Mouse (Mus musculus): ENCODE data around the gene Ggnbp2.
A peak's percentile ranks its signal among the peaks of the same experiment; 100 is the strongest.
"Not testable (repeated sequence)": the region's sequence is repeated elsewhere in the genome, so short reads cannot be mapped to it uniquely, and the experiment has no call there.

Ggnbp2 gene

GRCm38 (mm10) chr11:84879772-84880464 is 9.3 kb upstream of the Ggnbp2 start, which contains the start of the genes Myo19 and Pigw:
TSS of gene Myo19 (plus strand) at chr11:84880148.
TSS of gene Pigw (minus strand) at chr11:84880285.
- DNase-seq (ENCODE audit: low spot score in 2 of 2) = peak; percentile 69 to 78

DNA sequence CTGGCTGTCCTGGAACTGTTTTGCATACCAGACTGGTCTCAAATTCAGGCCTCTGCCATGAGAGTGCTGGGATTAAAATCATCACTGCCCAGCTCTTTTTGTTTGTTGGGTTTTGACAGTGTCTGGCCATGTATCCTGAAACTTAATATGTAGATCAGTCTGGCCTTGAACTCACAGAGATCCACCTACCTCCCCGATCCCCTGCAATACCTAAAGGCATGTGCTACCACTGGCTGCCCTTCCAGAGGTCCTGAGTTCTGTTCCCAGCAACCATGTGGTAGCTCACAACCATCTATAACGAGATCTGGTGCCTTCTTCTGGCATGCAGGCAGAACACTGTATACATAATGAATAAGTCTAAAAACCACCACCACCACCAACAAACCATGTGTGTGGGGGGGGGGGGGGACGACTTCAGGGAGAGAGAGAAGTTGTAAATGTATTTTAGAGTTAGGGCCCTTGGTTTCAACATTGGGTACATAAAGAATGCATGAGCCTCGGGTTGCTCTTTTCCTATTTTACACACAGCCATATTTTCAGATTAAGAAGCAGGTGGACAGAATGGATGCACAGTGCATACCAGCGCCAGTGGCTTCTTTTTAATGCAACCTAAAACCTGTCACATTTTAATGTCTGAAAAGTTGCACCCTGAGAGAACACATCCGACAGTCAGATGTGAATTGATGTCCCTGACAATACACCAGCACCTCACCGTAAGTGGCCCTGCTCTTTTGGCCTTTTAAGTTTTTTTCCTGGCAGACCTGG is 8.6 kb upstream of the Ggnbp2 start:
- no peak for DNase-seq (ENCODE audit: low spot score in 2 of 2)

DNA sequence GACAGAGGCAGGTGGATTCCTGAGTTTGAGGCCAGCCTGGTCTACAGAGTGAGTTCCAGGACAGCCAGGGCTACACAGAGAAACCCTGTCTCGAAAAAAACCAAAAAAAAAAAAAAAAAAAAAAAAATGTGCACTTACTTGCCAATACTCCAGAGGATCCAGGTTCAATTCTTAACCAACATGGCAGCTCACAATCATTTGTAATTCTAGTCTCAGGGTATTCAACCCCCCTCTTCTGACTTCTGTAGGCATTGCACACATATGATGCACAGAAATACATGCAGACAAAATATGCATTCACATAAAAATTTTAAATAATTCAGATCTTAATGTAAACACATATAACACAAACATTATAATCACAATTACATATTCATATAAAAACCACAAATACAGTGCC is 5.4 kb upstream of the Ggnbp2 start:
- DNase-seq (ENCODE audit: low spot score in 2 of 2) = not testable (repeated sequence)

- no peak for DNase-seq (ENCODE audit: low spot score in 2 of 2)
Measured at GRCm38 (mm10) chr11:84873042-84873833, 2.6 kb upstream of the Ggnbp2 start.

GRCm38 (mm10) chr11:84871548-84872069 is 992 bp upstream of the Ggnbp2 start:
- no peak for DNase-seq (ENCODE audit: low spot score in 2 of 2)

DNA sequence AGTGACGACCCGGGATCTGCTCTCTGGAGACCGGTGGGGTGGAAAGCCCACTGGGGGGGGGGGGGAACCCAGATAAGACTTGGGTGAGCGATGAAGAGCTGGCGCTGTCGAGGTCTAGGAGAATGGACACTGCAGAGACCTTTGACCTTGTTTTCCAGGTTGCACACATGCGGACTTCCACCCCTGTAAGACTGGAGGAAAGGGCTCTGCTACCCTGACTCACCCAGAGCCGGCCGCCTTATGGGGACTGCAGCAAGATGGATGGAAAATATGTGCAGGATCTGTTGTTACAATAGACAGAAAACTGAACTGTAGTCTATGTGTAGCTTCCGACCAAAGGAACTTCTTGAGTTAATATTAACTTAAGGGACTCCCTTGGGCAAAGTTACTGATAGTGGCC is 429 bp upstream of the Ggnbp2 start:
- DNase-seq (ENCODE audit: low spot score in 2 of 2) = no peak

GRCm38 (mm10) chr11:84869537-84870232 is 932 bp downstream of the Ggnbp2 start:
- DNase-seq (ENCODE audit: low spot score in 2 of 2) = peak; percentile 87 to 90

- no peak for DNase-seq (ENCODE audit: low spot score in 2 of 2)
Measured at GRCm38 (mm10) chr11:84868786-84869259, 1.8 kb downstream of the Ggnbp2 start.

DNA sequence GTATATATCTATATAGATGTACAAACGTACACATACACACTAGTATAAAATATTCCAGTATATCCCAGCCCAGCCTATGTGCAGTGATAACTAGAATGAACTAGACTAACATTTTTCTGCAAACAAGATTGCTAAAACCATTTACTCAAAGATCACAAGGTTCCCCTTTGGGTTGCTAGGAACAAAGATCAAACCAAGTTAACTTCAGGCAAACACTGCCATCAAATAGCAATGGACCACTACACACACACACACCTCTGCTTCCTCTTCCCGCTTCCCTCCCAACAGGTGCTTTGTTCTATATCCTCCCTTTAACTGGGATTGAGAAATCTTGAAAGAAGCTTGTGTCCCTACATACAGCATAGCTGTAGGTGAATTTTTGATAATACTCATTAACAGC is 3.0 kb downstream of the Ggnbp2 start:
- DNase-seq (ENCODE audit: low spot score in 2 of 2) = no peak

- DNase-seq (ENCODE audit: low spot score in 2 of 2) = no peak
Measured at GRCm38 (mm10) chr11:84865268-84865667, 5.3 kb downstream of the Ggnbp2 start.

- DNase-seq (ENCODE audit: low spot score in 2 of 2) = no peak
Measured at GRCm38 (mm10) chr11:84855285-84855684, 15.3 kb downstream of the Ggnbp2 start.

- DNase-seq (ENCODE audit: low spot score in 2 of 2) = peak; percentile 60 to 66
Measured at GRCm38 (mm10) chr11:84847475-84848090, 23.0 kb downstream of the Ggnbp2 start.

GRCm38 (mm10) chr11:84846741-84847474 is 23.7 kb downstream of the Ggnbp2 start:
- no peak for DNase-seq (ENCODE audit: low spot score in 2 of 2)

GRCm38 (mm10) chr11:84839330-84839729 is 31.3 kb downstream of the Ggnbp2 start:
- DNase-seq (ENCODE audit: low spot score in 2 of 2) = no peak

GRCm38 (mm10) chr11:84829495-84829894 is 41.1 kb downstream of the Ggnbp2 start:
- DNase-seq (ENCODE audit: low spot score in 2 of 2) = not testable (repeated sequence)

- DNase-seq (ENCODE audit: low spot score in 2 of 2) = peak; percentile 91 to 92
Measured at GRCm38 (mm10) chr11:84828516-84829399, 41.9 kb downstream of the Ggnbp2 start, which contains the start of gene Dhrs11. TSS of gene Dhrs11 (minus strand) at chr11:84828994.

GRCm38 (mm10) chr11:84827901-84828503 is 42.6 kb downstream of the Ggnbp2 start:
- DNase-seq (ENCODE audit: low spot score in 2 of 2) = no peak

GRCm38 (mm10) chr11:84827492-84827891 is 43.1 kb downstream of the Ggnbp2 start:
- DNase-seq (ENCODE audit: low spot score in 2 of 2) = no peak
